Mouse (Mus musculus) kidney, adult 9 months (tissue): Measurements from ENCODE around the gene Gtf2h5.

Experiments used
- DNase-seq: peaks from one replicate; pipeline ENCODE4 v3.0.0; 2022

Gene Gtf2h5

GRCm38 (mm10) chr17:6115085-6115484 lies 35.5 kb downstream of the Gtf2h5 start:
- no peak for DNase-seq

GRCm38 (mm10) chr17:6117148-6117725 lies 37.7 kb downstream of the Gtf2h5 start:
- no peak for DNase-seq

GRCm38 (mm10) chr17:6117917-6118316 lies 38.3 kb downstream of the Gtf2h5 start:
- no peak for DNase-seq

- DNase-seq, result no peak
Measured at GRCm38 (mm10) chr17:6118861-6119260, 39.3 kb downstream of the Gtf2h5 start.

GRCm38 (mm10) chr17:6123776-6124175 lies 44.2 kb downstream of the Gtf2h5 start:
- no peak for DNase-seq

GRCm38 (mm10) chr17:6125441-6125840 lies 45.9 kb downstream of the Gtf2h5 start:
- DNase-seq, result no peak

- no peak for DNase-seq
Measured at GRCm38 (mm10) chr17:6128039-6128438, 48.5 kb downstream of the Gtf2h5 start.

GRCm38 (mm10) chr17:6129361-6129760 lies 49.8 kb downstream of the Gtf2h5 start:
- DNase-seq, result no peak

GRCm38 (mm10) chr17:6131083-6131482 lies 51.5 kb downstream of the Gtf2h5 start:
- DNase-seq, result no peak
